In genomic region chr5:36829913-36830879, GRCm38 (mm10) we compare ENCODE assay signal across 8 mouse cellular contexts. TPM values are rescaled to one million over a fixed set of nuclear protein-coding genes. Genes with fewer than 3 reads are reported as not detected.
DNase-seq lines count a peak whose midpoint lies in the region; ATAC-seq and TF ChIP-seq lines count a peak whose summit lies in the region.

TSS of gene Man2b2 (minus strand) at chr5:36830653.

- DNase-seq in ES-CJ7 (ENCODE audit: low read depth, low spot score) = peak; percentile 85
- peak; percentile 86 for DNase-seq in cerebellum, adult 11-12 months
- peak; percentile 92 to 96 for DNase-seq in heart, postnatal 36 days
- DNase-seq in layer of hippocampus, adult 2 months (ENCODE audit: low spot score in 2 of 2) = peak; percentile 84 to 95
- DNase-seq in lung, embryonic 14.5 days = peak; percentile 93
- DNase-seq in thymus, adult 2 months = peak; percentile 89

- peak; percentile 100 for TF ChIP-seq CTCF in layer of hippocampus, adult 2 months (conservative IDR thresholded peaks at IDR 0.05)
- TF ChIP-seq CTCF in lung, embryonic 14.5 days (IDR thresholded peaks at IDR 0.05; ENCODE audit: low read depth) = peak; percentile 95
- peak; percentile 99 for TF ChIP-seq CTCF in olfactory bulb, adult 2 months (IDR thresholded peaks at IDR 0.05; ENCODE audit: insufficient read depth, low read depth, low read length)
- TF ChIP-seq CTCF in thymus, adult 2 months (IDR thresholded peaks at IDR 0.05; ENCODE audit: borderline replicate concordance, control insufficient read depth, extremely low read depth, insufficient read depth, low read length, poor library complexity) = peak; percentile 99

- H3K27me3 ChIP-seq in forebrain, embryonic 16.5 days (replicated peaks; ENCODE audit: control insufficient read depth, insufficient read depth, low read length) = no peaks in the 10 kb centered on the region
- no peaks in the 10 kb centered on the region for H3K27me3 ChIP-seq in lung, embryonic 14.5 days (ENCODE audit: insufficient read depth, low read length)
- H3K27me3 ChIP-seq in thymus, adult 2 months (ENCODE audit: control insufficient read depth, insufficient read depth, low read length) = no peaks in the 10 kb centered on the region

- peaks cover 10% of the 10 kb centered on the region for H3K4me1 ChIP-seq in forebrain, embryonic 16.5 days (replicated peaks; ENCODE audit: control insufficient read depth, insufficient read depth, low read length)
- H3K4me1 ChIP-seq in lung, embryonic 14.5 days (ENCODE audit: insufficient read depth) = no peaks in the 10 kb centered on the region
- H3K4me1 ChIP-seq in olfactory bulb, adult 2 months (ENCODE audit: control insufficient read depth, insufficient read depth, low read length) = peaks cover 7% of the 10 kb centered on the region; the same call in 1 of the 2 replicates
- peaks cover 14% of the 10 kb centered on the region for H3K4me1 ChIP-seq in thymus, adult 2 months (replicated peaks; ENCODE audit: control insufficient read depth, insufficient read depth, low read length)

- peak within 1 kb of the TSS; percentile 71 for H3K4me2 ChIP-seq in forebrain, embryonic 16.5 days (ENCODE audit: low read length)
- peak within 1 kb of the TSS; percentile 64 for H3K4me2 ChIP-seq in lung, embryonic 14.5 days

- no peak within 1 kb of the TSS for H3K27ac ChIP-seq in forebrain, embryonic 16.5 days (ENCODE audit: low read length)
- peak within 1 kb of the TSS; percentile 85 for H3K27ac ChIP-seq in layer of hippocampus, adult 2 months
- H3K27ac ChIP-seq in lung, embryonic 14.5 days (ENCODE audit: low read depth) = no peak within 1 kb of the TSS
- no peak within 1 kb of the TSS for H3K27ac ChIP-seq in olfactory bulb, adult 2 months (ENCODE audit: insufficient read depth, low read depth, low read length)
- no peak within 1 kb of the TSS for H3K27ac ChIP-seq in thymus, adult 2 months (ENCODE audit: control insufficient read depth, insufficient read depth, low read length)

- WGBS in forebrain, embryonic 16.5 days = 4% methylated on average over 46 of the region's 46 CpGs
- WGBS in lung, embryonic 14.5 days = 3% methylated on average over 46 of the region's 46 CpGs
- WGBS in olfactory bulb, adult 2 months = 5% methylated on average over 46 of the region's 46 CpGs
- 2% methylated on average over 46 of the region's 46 CpGs for WGBS in thymus, adult 2 months

- ATAC-seq in forebrain, embryonic 16.5 days = peak; percentile 89
- peak; percentile 94 for ATAC-seq in lung, embryonic 14.5 days (ENCODE audit: insufficient read depth)

- TF ChIP-seq POLR2A in olfactory bulb, adult 2 months (IDR thresholded peaks at IDR 0.05; ENCODE audit: insufficient read depth, low read depth, low read length) = no peak
- TF ChIP-seq POLR2A in thymus, adult 2 months (IDR thresholded peaks at IDR 0.05; ENCODE audit: control insufficient read depth, extremely low read depth, insufficient read depth, low read length, poor library complexity) = 0 out of 2 replicates have a peak, but pooled peaks have one; percentile 21

- no peaks in the 10 kb centered on the region for H3K36me3 ChIP-seq in forebrain, embryonic 16.5 days (ENCODE audit: control insufficient read depth, insufficient read depth)
- no peaks in the 10 kb centered on the region for H3K36me3 ChIP-seq in lung, embryonic 14.5 days (ENCODE audit: insufficient read depth)
- no peaks in the 10 kb centered on the region for H3K36me3 ChIP-seq in thymus, adult 2 months (ENCODE audit: control insufficient read depth, insufficient read depth, low read length)

- no peaks in the 10 kb centered on the region for H3K9me3 ChIP-seq in forebrain, embryonic 16.5 days (ENCODE audit: control insufficient read depth, low read length)
- H3K9me3 ChIP-seq in lung, embryonic 14.5 days (ENCODE audit: low read depth, low read length) = no peaks in the 10 kb centered on the region

- intact Hi-C loops in heart, postnatal 36 days (cut with DNase I) = no loop called here

- H3K9ac ChIP-seq in forebrain, embryonic 16.5 days (replicated peaks; ENCODE audit: low read depth, low read length) = peak within 1 kb of the TSS; percentile 61
- peak within 1 kb of the TSS; percentile 54 for H3K9ac ChIP-seq in lung, embryonic 14.5 days

- H3K4me3 ChIP-seq in forebrain, embryonic 16.5 days (replicated peaks; ENCODE audit: low read length) = peak within 1 kb of the TSS; percentile 52
- peak within 1 kb of the TSS; percentile 79 for H3K4me3 ChIP-seq in layer of hippocampus, adult 2 months
- peak within 1 kb of the TSS; percentile 46 for H3K4me3 ChIP-seq in lung, embryonic 14.5 days (ENCODE audit: low read depth, low read length)
- peak within 1 kb of the TSS; percentile 74 for H3K4me3 ChIP-seq in olfactory bulb, adult 2 months (ENCODE audit: insufficient read depth, low read depth, low read length)
- H3K4me3 ChIP-seq in thymus, adult 2 months (ENCODE audit: control insufficient read depth, insufficient read depth, low read length) = peak within 1 kb of the TSS; percentile 83

RNA-seq across cellular contexts. Expression of gene Man2b2, which starts in this region (rescaled TPM):
- 7.2 and 7.3 TPM in 2 replicates for polyA plus RNA-seq in forebrain, embryonic 16.5 days (2015; fragmentation: Nextera tagmentation; extraction: Ambion mirVana)
- 10 to 100 TPM; 17.8 to 20.0 TPM for total RNA-seq in heart, postnatal 36 days (2021)
- total RNA-seq in layer of hippocampus, adult 2 months (2021) = 10 to 100 TPM; 29.5 to 31.9 TPM
- 11.3 and 14.9 TPM in 2 replicates for polyA plus RNA-seq in lung, embryonic 14.5 days (2014; fragmentation: Nextera tagmentation; extraction: Ambion mirVana)
- polyA plus RNA-seq in olfactory bulb, adult 2 months (2012; ENCODE audit: insufficient read depth, insufficient read length, low replicate concordance, missing spikeins) = not detected in 2 replicates
- 76.3 and 78.1 TPM in 2 replicates for polyA plus RNA-seq in thymus, adult 2 months (2012; rRNA removed)
